Mouse (Mus musculus) CH12.LX (cell line): ENCODE data around the gene Kif24. TPM values are rescaled to one million over a fixed set of nuclear protein-coding genes. Genes with fewer than 3 reads are reported as not detected.

ENCODE experiments used
- DNase-seq: peaks from one replicate; pipeline ENCODE4 v3.0.0-alpha.2; 2013; ENCODE audit errors: extremely low read depth
- H3K27ac ChIP-seq: 2 replicates; pipeline ENCODE4 v1.5.1; 2012; ENCODE audit warnings: low read depth, mild to moderate bottlenecking, control low read depth, moderate library complexity; ENCODE audit not compliant: insufficient read depth
- H3K27me3 ChIP-seq: replicated peaks from 2 replicates; pipeline ENCODE3; 2012; ENCODE audit warnings: inconsistent platforms
- H3K36me3 ChIP-seq, 2 experiments: replicated peaks in 1 of 2; 2 replicates each; pipeline versions ENCODE3 to v1.6.1; 2012; ENCODE audit warnings: inconsistent platforms in 1 of 2, low read length in 1 of 2, mild to moderate bottlenecking in 1 of 2, mixed read lengths in 1 of 2, moderate library complexity in 1 of 2; ENCODE audit not compliant: control insufficient read depth in 1 of 2, insufficient read depth in 1 of 2
- H3K4me1 ChIP-seq, 2 experiments: 2 replicates each; pipeline ENCODE4 v1.6.1; 2012; ENCODE audit warnings: inconsistent platforms in 1 of 2, moderate library complexity in 1 of 2; ENCODE audit not compliant: insufficient read depth in 2 of 2, control insufficient read depth in 1 of 2
- H3K4me2 ChIP-seq: 2 replicates; pipeline ENCODE4 v1.6.1; 2012; ENCODE audit warnings: low read depth, mild to moderate bottlenecking, control low read depth; ENCODE audit not compliant: poor library complexity, insufficient read depth, severe bottlenecking
- H3K4me3 ChIP-seq, 3 experiments: fragments of 150-350 bp in 1 of 3; sonication (generic) in 1 of 3; replicated peaks in 1 of 3; 2 replicates each; pipeline versions ENCODE3 to v1.5.1; 2011 to 2012; ENCODE audit warnings: low read depth in 2 of 3, low read length in 2 of 3, mild to moderate bottlenecking in 2 of 3, moderate library complexity in 2 of 3, control low read depth in 1 of 3, improper control_type of control experiment in 1 of 3, inconsistent platforms in 1 of 3, mixed read lengths in 1 of 3; ENCODE audit not compliant: poor library complexity in 1 of 3
- H3K79me2 ChIP-seq: replicated peaks from 2 replicates; pipeline ENCODE4 v1.6.1; 2012; ENCODE audit warnings: mild to moderate bottlenecking, moderate library complexity; ENCODE audit not compliant: control insufficient read depth, poor library complexity, insufficient read depth, severe bottlenecking; ENCODE audit errors: extremely low read depth
- H3K9ac ChIP-seq: 2 replicates; pipeline ENCODE4 v1.6.1; 2012; ENCODE audit warnings: low read depth, mild to moderate bottlenecking, control low read depth, moderate library complexity; ENCODE audit not compliant: insufficient read depth
- H3K9me3 ChIP-seq: replicated peaks from 2 replicates; pipeline ENCODE3; 2012; ENCODE audit warnings: low read length, inconsistent platforms, mixed read lengths
- CHD1 ChIP-seq: IDR thresholded peaks from 2 replicates; pipeline ENCODE4 v1.6.1; 2012; ENCODE audit warnings: low read depth, low read length, improper control_type of control experiment, inconsistent platforms
- GABPA ChIP-seq: IDR thresholded peaks from 2 replicates; pipeline ENCODE4 v1.6.1; 2012; ENCODE audit warnings: low read depth, low read length, improper control_type of control experiment, inconsistent platforms; ENCODE audit not compliant: insufficient replicate concordance
- JUN ChIP-seq: IDR thresholded peaks from 2 replicates; pipeline ENCODE4 v1.6.1; 2011; ENCODE audit warnings: low read depth, mild to moderate bottlenecking, low read length, improper control_type of control experiment, moderate library complexity; ENCODE audit not compliant: insufficient read depth
- JUND ChIP-seq: conservative IDR thresholded peaks from 2 replicates; pipeline ENCODE4 v1.6.1; 2011; ENCODE audit warnings: low read depth, low read length, improper control_type of control experiment
- KAT2A ChIP-seq: IDR thresholded peaks from 2 replicates; pipeline ENCODE4 v1.6.1; 2012; ENCODE audit warnings: low read length, improper control_type of control experiment, inconsistent platforms; ENCODE audit not compliant: insufficient replicate concordance
- MAX ChIP-seq: IDR thresholded peaks from 2 replicates; pipeline ENCODE4 v1.6.1; 2011; ENCODE audit warnings: low read length, improper control_type of control experiment
- MAZ ChIP-seq: IDR thresholded peaks from 2 replicates; pipeline ENCODE4 v1.6.1; 2012; ENCODE audit warnings: low read depth, mild to moderate bottlenecking, inconsistent platforms, low read length, improper control_type of control experiment, moderate library complexity
- MEF2A ChIP-seq: IDR thresholded peaks from 2 replicates; pipeline ENCODE4 v1.6.1; 2014; ENCODE audit warnings: low read depth, mild to moderate bottlenecking, inconsistent platforms, low read length, improper control_type of control experiment, borderline replicate concordance
- MXI1 ChIP-seq: IDR thresholded peaks from 2 replicates; pipeline ENCODE4 v1.6.1; 2011; ENCODE audit warnings: mild to moderate bottlenecking, low read depth, low read length, improper control_type of control experiment
- MYC ChIP-seq: IDR thresholded peaks from 2 replicates; pipeline ENCODE4 v1.6.1; 2011; ENCODE audit warnings: low read depth, mild to moderate bottlenecking, improper control_type of control experiment, low read length
- NRF1 ChIP-seq: IDR thresholded peaks from 2 replicates; pipeline ENCODE4 v1.6.1; 2014; ENCODE audit warnings: low read depth, mild to moderate bottlenecking, inconsistent platforms, low read length, improper control_type of control experiment, moderate library complexity
- PAX5 ChIP-seq: IDR thresholded peaks from 2 replicates; pipeline ENCODE4 v1.6.1; 2012; ENCODE audit warnings: low read length, inconsistent platforms, mixed read lengths
- POLR2A ChIP-seq: IDR thresholded peaks from 2 replicates; pipeline ENCODE4 v1.6.1; 2011; ENCODE audit warnings: low read depth, mild to moderate bottlenecking, improper control_type of control experiment, low read length
- TCF12 ChIP-seq: IDR thresholded peaks from 2 replicates; pipeline ENCODE4 v1.6.1; 2014; ENCODE audit warnings: low read depth, mild to moderate bottlenecking, inconsistent platforms, low read length, improper control_type of control experiment
- UBTF ChIP-seq: IDR thresholded peaks from 2 replicates; pipeline ENCODE4 v1.6.1; 2012; ENCODE audit warnings: low read depth, mild to moderate bottlenecking, inconsistent platforms, low read length, improper control_type of control experiment, moderate library complexity
- USF2 ChIP-seq: conservative IDR thresholded peaks from 2 replicates; pipeline ENCODE4 v1.6.1; 2011; ENCODE audit warnings: low read depth, low read length, improper control_type of control experiment
- ZKSCAN1 ChIP-seq: IDR thresholded peaks from 2 replicates; pipeline ENCODE4 v1.6.1; 2012; ENCODE audit warnings: low read depth, inconsistent platforms, low read length, improper control_type of control experiment, borderline replicate concordance
- ZMIZ1 ChIP-seq: IDR thresholded peaks from 2 replicates; pipeline ENCODE4 v1.6.1; 2012; ENCODE audit warnings: low read depth, mild to moderate bottlenecking, inconsistent platforms, low read length, improper control_type of control experiment
- dilution Hi-C: fragments of 300-500 bp; cut with MboI; formaldehyde crosslinking; loops from 2 replicates; pipeline ENCODE4 v1.14.3; 2020; ENCODE audit warnings: low sequenced_read_pairs; ENCODE audit not compliant: extremely low pct_unique_long_range_greater_than_20kb, extremely low pct_ligation_motif_present
- in situ Hi-C: fragments of 300-500 bp; cut with MboI; formaldehyde crosslinking; loops from 3 replicates; pipeline ENCODE4 v1.14.3; 2019; ENCODE audit warnings: low sequenced_read_pairs, low pct_ligation_motif_present, low pct_unique_long_range_greater_than_20kb, mixed read lengths
- polyA plus RNA-seq: library from polyadenylated mRNA; unstranded; fragments of >175 nt; gene quantifications from 2 replicates; pipeline ENCODE4 v1.2.1, GENCODE M21; 2012; ENCODE audit warnings: low read depth; ENCODE audit not compliant: insufficient read length
- total RNA-seq, 2 experiments: library from RNA; depleted of rRNA; stranded (reverse); fragments of 300-350 nt in 1 of 2; fragments of >200 nt in 1 of 2; gene quantifications; 2 replicates each; pipeline ENCODE4 v1.2.3; 2012 to 2014

Kif24 gene
- total and polyA plus RNA-seq, 3 experiments: 6.4 to 8.6 (median 8.4) TPM

DNA sequence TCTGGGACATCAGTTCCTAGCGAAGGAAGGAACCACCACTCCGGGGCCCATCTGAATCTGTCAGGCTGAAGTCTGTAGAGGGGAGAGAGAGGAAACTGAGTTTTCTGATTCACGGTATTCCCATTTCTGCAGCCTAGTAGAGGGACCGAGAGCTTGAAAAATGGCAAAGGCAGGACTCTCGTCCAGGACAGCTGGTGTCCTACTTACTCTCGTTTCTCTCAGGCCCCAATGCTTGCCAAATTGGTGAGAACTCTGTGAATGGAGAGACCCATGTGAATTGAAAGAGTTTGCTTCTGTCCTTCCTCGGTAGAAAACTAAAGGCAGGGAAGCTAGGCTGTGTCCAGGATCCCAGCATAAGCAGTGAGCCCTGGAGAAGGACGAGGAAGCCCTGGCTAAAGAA, 34.9 kb upstream of the Kif24 start:
- Histone ChIP-seq H3K27me3 (peaks cover 36% of the 10 kb centered on the region), H3K4me2 (no peak overlapping the region), H3K36me3 (no peaks in the 10 kb centered on the region), H3K4me1 (no peaks in the 10 kb centered on the region), H3K9me3 (peaks cover 19% of the 10 kb centered on the region), H3K4me3 (no peak overlapping the region), H3K9ac (no peak overlapping the region), H3K27ac (no peak overlapping the region), H3K79me2 (no peaks in the 10 kb centered on the region)
- no peak for DNase-seq
- in situ Hi-C loops (no loop called here), dilution Hi-C loops (no loop called here)
- TF ChIP-seq JUN: no peak
- TF ChIP-seq JUND: no peak
- TF ChIP-seq CHD1: no peak
- TF ChIP-seq MYC: no peak
- TF ChIP-seq MAZ: no peak
- no peak for TF ChIP-seq POLR2A
- no peak for TF ChIP-seq KAT2A
- TF ChIP-seq USF2: no peak

DNA sequence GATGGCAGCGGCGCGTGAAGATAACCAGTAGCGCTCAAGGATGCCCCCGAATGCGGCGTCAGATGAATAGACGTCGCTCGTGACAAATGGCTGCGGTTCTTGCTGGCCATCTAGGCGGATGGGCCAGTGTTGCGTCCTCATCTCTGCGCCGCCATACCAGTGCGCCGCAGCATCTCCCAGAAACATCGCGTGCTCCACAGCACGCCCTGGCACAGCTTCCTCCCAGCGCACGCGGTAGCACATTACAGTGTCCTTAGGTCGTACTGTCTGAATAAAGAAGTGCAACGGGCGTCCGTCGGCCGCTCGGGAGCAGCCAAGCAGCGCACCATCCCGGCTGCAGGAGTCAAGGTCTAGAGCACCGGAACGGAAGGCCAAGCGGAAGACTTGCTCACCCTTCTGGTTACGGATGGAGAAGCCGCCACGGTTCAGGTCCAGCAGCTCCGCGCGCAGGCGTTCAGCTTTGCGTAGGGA, 34.3 kb upstream of the Kif24 start:
- in situ Hi-C loops (no loop called here), dilution Hi-C loops (no loop called here)
- Histone ChIP-seq H3K9ac (no peak overlapping the region), H3K79me2 (no peaks in the 10 kb centered on the region), H3K4me3 (no peak overlapping the region), H3K4me2 (no peak overlapping the region), H3K27ac (no peak overlapping the region), H3K4me1 (no peaks in the 10 kb centered on the region), H3K27me3 (peaks cover 38% of the 10 kb centered on the region), H3K36me3 (no peaks in the 10 kb centered on the region), H3K9me3 (peaks cover 19% of the 10 kb centered on the region)
- no peak for DNase-seq
- no peak for TF ChIP-seq ZKSCAN1
- no peak for TF ChIP-seq MXI1
- no peak for TF ChIP-seq MAX
- TF ChIP-seq ZMIZ1: no peak
- TF ChIP-seq PAX5: no peak
- TF ChIP-seq GABPA: no peak
- no peak for TF ChIP-seq TCF12
- no peak for TF ChIP-seq KAT2A
- TF ChIP-seq MEF2A: no peak
- no peak for TF ChIP-seq CHD1
- TF ChIP-seq UBTF: no peak
- no peak for TF ChIP-seq NRF1
